Mouse (Mus musculus): ENCODE results near the gene Olfr825.

GRCm38 (mm10) chr10:130214303-130214702, 47.7 kb upstream of the Olfr825 start, which contains the start of gene Olfr827:
- TF ChIP-seq CTCF (IDR thresholded peaks at IDR 0.05; ENCODE audit: borderline replicate concordance, insufficient read depth, low read depth, low read length): no peak
- no peak for TF ChIP-seq POLR2A (IDR thresholded peaks at IDR 0.05; ENCODE audit: borderline replicate concordance, insufficient read depth, low read length)

Data from cerebellum, adult 2 months (tissue).